Mouse (Mus musculus) erythroblast, embryonic 14.5 days (primary cell): Measurements from ENCODE around the gene Cd48.

Source experiments
- GATA1 ChIP-seq: IDR thresholded peaks from 2 replicates; pipeline ENCODE4 v1.6.1; 2012; ENCODE audit warnings: low read length, inconsistent platforms, mixed read lengths
- TAL1 ChIP-seq: IDR thresholded peaks from 3 replicates; pipeline ENCODE4 v1.6.1; 2012; ENCODE audit warnings: low read length, inconsistent platforms, mixed read lengths

DNA sequence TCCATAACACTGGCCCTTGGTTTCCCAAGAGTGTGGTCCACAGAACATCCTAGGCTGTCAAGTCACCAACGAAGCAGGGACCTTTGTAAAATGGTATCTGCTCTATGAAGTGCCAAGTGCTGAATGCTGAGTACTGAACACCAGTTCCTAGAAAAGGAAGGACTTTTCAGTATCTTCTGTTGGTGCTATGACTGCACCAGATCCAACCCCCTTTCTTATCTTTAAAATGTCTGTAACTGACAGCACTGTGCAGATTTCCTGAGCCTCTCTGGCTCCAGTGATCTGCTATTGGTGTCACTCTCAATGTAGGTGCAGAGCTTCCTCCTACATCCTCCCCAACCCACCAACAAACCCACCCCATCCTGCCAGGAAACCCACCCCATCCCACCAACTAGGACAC, 7.3 kb upstream of the Cd48 start:
- TF ChIP-seq GATA1 (no peak), TAL1 (no peak)
